Mouse (Mus musculus): ENCODE results near the gene Slc9a3r2. TPM values are rescaled to one million over a fixed set of nuclear protein-coding genes. Genes with fewer than 3 reads are reported as not detected.
"Not testable (repeated sequence)": the region's sequence is repeated elsewhere in the genome, so short reads cannot be mapped to it uniquely, and the experiment has no call there.

Gene Slc9a3r2
- polyA plus RNA-seq, 1 experiment from 2014 or later, result 33.8 TPM

GRCm38 (mm10) chr17:24677500-24678080 lies 27.5 kb upstream of the Slc9a3r2 start:
- Histone ChIP-seq H3K4me3 (no peak overlapping the region), H3K36me3 (peaks cover 71% of the 10 kb centered on the region), H3K27me3 (no peaks in the 10 kb centered on the region), H3K9me3 (no peaks in the 10 kb centered on the region), H3K9ac (replicated peaks) (no peak overlapping the region), H3K4me2 (replicated peaks) (no peak overlapping the region), H3K27ac (replicated peaks) (no peak overlapping the region), H3K4me1 (no peaks in the 10 kb centered on the region)
- ATAC-seq (ENCODE audit: low FRiP score, low read depth), result no peak
- WGBS, result 91% methylated on average over 24 of the region's 24 CpGs

GRCm38 (mm10) chr17:24676877-24677276 lies 26.8 kb upstream of the Slc9a3r2 start:
- no peak overlapping the region for H3K4me3 ChIP-seq
- no peaks in the 10 kb centered on the region for H3K27me3 ChIP-seq
- no peak overlapping the region for H3K9ac ChIP-seq (replicated peaks)
- H3K9me3 ChIP-seq, result no peaks in the 10 kb centered on the region
- peaks cover 5% of the 10 kb centered on the region for H3K4me1 ChIP-seq
- H3K36me3 ChIP-seq, result peaks cover 64% of the 10 kb centered on the region
- ATAC-seq (ENCODE audit: low FRiP score, low read depth), result no peak
- H3K27ac ChIP-seq (replicated peaks), result no peak overlapping the region
- no peak overlapping the region for H3K4me2 ChIP-seq (replicated peaks)
- 98% methylated on average over 5 of the region's 5 CpGs for WGBS

- Histone ChIP-seq H3K4me2 (replicated peaks) (no peak overlapping the region), H3K27ac (replicated peaks) (no peak overlapping the region), H3K4me1 (peaks cover 12% of the 10 kb centered on the region), H3K36me3 (peaks cover 57% of the 10 kb centered on the region), H3K4me3 (no peak overlapping the region), H3K9ac (replicated peaks) (no peak overlapping the region), H3K27me3 (no peaks in the 10 kb centered on the region), H3K9me3 (no peaks in the 10 kb centered on the region)
- WGBS, result 61% methylated on average over 2 of the region's 2 CpGs
- ATAC-seq (ENCODE audit: low FRiP score, low read depth), result no peak
These were observed 26.1 kb upstream of the Slc9a3r2 start for GRCm38 (mm10) chr17:24676187-24676586.

GRCm38 (mm10) chr17:24674277-24674676 lies 24.1 kb upstream of the Slc9a3r2 start:
- Histone ChIP-seq H3K4me1 (peaks cover 24% of the 10 kb centered on the region), H3K9me3 (no peaks in the 10 kb centered on the region), H3K9ac (replicated peaks) (no peak overlapping the region), H3K4me2 (replicated peaks) (no peak overlapping the region), H3K4me3 (no peak overlapping the region), H3K27me3 (no peaks in the 10 kb centered on the region), H3K27ac (replicated peaks) (no peak overlapping the region), H3K36me3 (peaks cover 38% of the 10 kb centered on the region)
- 89% methylated on average over 7 of the region's 7 CpGs for WGBS
- no peak for ATAC-seq (ENCODE audit: low FRiP score, low read depth)

GRCm38 (mm10) chr17:24672141-24672540 lies 22.0 kb upstream of the Slc9a3r2 start:
- no peak for ATAC-seq (ENCODE audit: low FRiP score, low read depth)

GRCm38 (mm10) chr17:24671346-24671745 lies 21.2 kb upstream of the Slc9a3r2 start:
- no peak overlapping the region for H3K4me3 ChIP-seq
- H3K27me3 ChIP-seq, result no peaks in the 10 kb centered on the region
- H3K36me3 ChIP-seq, result 0 out of 2 replicates have a peak, but pooled peaks cover 9% of the 10 kb centered on the region
- H3K9ac ChIP-seq (replicated peaks), result peak overlapping the region; percentile 39
- no peak overlapping the region for H3K27ac ChIP-seq (replicated peaks)
- H3K4me1 ChIP-seq, result peaks cover 31% of the 10 kb centered on the region
- peak overlapping the region; percentile 86 for H3K4me2 ChIP-seq (replicated peaks)
- ATAC-seq (ENCODE audit: low FRiP score, low read depth), result no peak
- H3K9me3 ChIP-seq, result no peaks in the 10 kb centered on the region
- 72% methylated on average over 5 of the region's 5 CpGs for WGBS

More at GRCm38 (mm10) chr17:24672141-24672540, 22.0 kb upstream of the Slc9a3r2 start:
- no peak overlapping the region for H3K9ac ChIP-seq (replicated peaks)
- 45% methylated on average over 5 of the region's 5 CpGs for WGBS
- H3K4me2 ChIP-seq (replicated peaks), result peak overlapping the region; percentile 19; the same call in 1 of the 2 replicates
- peaks cover 31% of the 10 kb centered on the region for H3K4me1 ChIP-seq
- H3K27ac ChIP-seq (replicated peaks), result no peak overlapping the region
- H3K36me3 ChIP-seq, result peaks cover 17% of the 10 kb centered on the region
- H3K27me3 ChIP-seq, result no peaks in the 10 kb centered on the region
- H3K9me3 ChIP-seq, result no peaks in the 10 kb centered on the region
- H3K4me3 ChIP-seq, result no peak overlapping the region

- Histone ChIP-seq H3K9ac (replicated peaks) (peak overlapping the region; percentile 96), H3K36me3 (0 out of 2 replicates have a peak, but pooled peaks cover 8% of the 10 kb centered on the region), H3K4me3 (peak overlapping the region; percentile 98), H3K27ac (replicated peaks) (peak overlapping the region; percentile 84; the same call in 1 of the 2 replicates), H3K9me3 (no peaks in the 10 kb centered on the region), H3K4me2 (replicated peaks) (peak overlapping the region; percentile 86), H3K4me1 (peaks cover 31% of the 10 kb centered on the region), H3K27me3 (no peaks in the 10 kb centered on the region)
- 14% methylated on average over 8 of the region's 8 CpGs for WGBS
- ATAC-seq (ENCODE audit: low FRiP score, low read depth), result no peak
These were observed 20.2 kb upstream of the Slc9a3r2 start for GRCm38 (mm10) chr17:24670246-24670844.

- H3K9ac ChIP-seq (replicated peaks), result peak within 1 kb of the TSS; percentile 96
- H3K4me1 ChIP-seq, result peaks cover 31% of the 10 kb centered on the region
These were observed 19.6 kb upstream of the Slc9a3r2 start, which contains the start of gene Zfp598 for GRCm38 (mm10) chr17:24669545-24670245. Zfp598 (plus strand) TSS chr17:24669687.

GRCm38 (mm10) chr17:24669214-24669544 lies 19.1 kb upstream of the Slc9a3r2 start:
- 12% methylated on average over 15 of the region's 15 CpGs for WGBS
- H3K27me3 ChIP-seq, H3K36me3 ChIP-seq, H3K9me3 ChIP-seq: not testable (repeated sequence)
- H3K9ac ChIP-seq (replicated peaks), result peak overlapping the region; percentile 96
- H3K4me2 ChIP-seq (replicated peaks), result peak overlapping the region; percentile 86
- peak overlapping the region; percentile 68 for H3K27ac ChIP-seq (replicated peaks)
- ATAC-seq (ENCODE audit: low FRiP score, low read depth), result peak; percentile 55
- peak overlapping the region; percentile 98 for H3K4me3 ChIP-seq
- H3K4me1 ChIP-seq, result peaks cover 31% of the 10 kb centered on the region

More at GRCm38 (mm10) chr17:24669545-24670245, 19.6 kb upstream of the Slc9a3r2 start, which contains the start of gene Zfp598:
- WGBS, result under 1% methylated on average over 79 of the region's 80 CpGs
- H3K36me3 ChIP-seq, result 0 out of 2 replicates have a peak, but pooled peaks cover 8% of the 10 kb centered on the region
- H3K4me2 ChIP-seq (replicated peaks), result peak within 1 kb of the TSS; percentile 86
- H3K4me3 ChIP-seq, result peak within 1 kb of the TSS; percentile 98
- H3K27ac ChIP-seq (replicated peaks), result peak within 1 kb of the TSS; percentile 84
- ATAC-seq (ENCODE audit: low FRiP score, low read depth), result peak; percentile 97
- no peaks in the 10 kb centered on the region for H3K27me3 ChIP-seq
- no peaks in the 10 kb centered on the region for H3K9me3 ChIP-seq

GRCm38 (mm10) chr17:24667416-24667815 lies 17.3 kb upstream of the Slc9a3r2 start:
- Histone ChIP-seq H3K36me3 (no peaks in the 10 kb centered on the region), H3K4me2 (replicated peaks) (no peak overlapping the region), H3K9ac (replicated peaks) (no peak overlapping the region), H3K27me3 (no peaks in the 10 kb centered on the region), H3K4me1 (peaks cover 31% of the 10 kb centered on the region), H3K4me3 (no peak overlapping the region), H3K9me3 (no peaks in the 10 kb centered on the region), H3K27ac (replicated peaks) (no peak overlapping the region)
- 38% methylated on average over 6 of the region's 6 CpGs for WGBS
- no peak for ATAC-seq (ENCODE audit: low FRiP score, low read depth)

GRCm38 (mm10) chr17:24667011-24667410 lies 16.9 kb upstream of the Slc9a3r2 start:
- not testable (repeated sequence) for H3K9me3 ChIP-seq; ATAC-seq (ENCODE audit: low FRiP score, low read depth); H3K4me2 ChIP-seq (replicated peaks); H3K27me3 ChIP-seq; H3K36me3 ChIP-seq; H3K4me3 ChIP-seq; H3K9ac ChIP-seq (replicated peaks); H3K27ac ChIP-seq (replicated peaks)
- 67% methylated on average over 7 of the region's 7 CpGs for whole genome bisulfite sequencing
- H3K4me1 ChIP-seq, result peaks cover 27% of the 10 kb centered on the region
